Mouse (Mus musculus): ENCODE results near the gene Camk1.

Gene Camk1

GRCm38 (mm10) chr6:113302258-113302657, 41.5 kb downstream of the Camk1 start:
- DNase-seq: peak; percentile 26

GRCm38 (mm10) chr6:113301350-113301749, 42.4 kb downstream of the Camk1 start:
- no peak for DNase-seq

- DNase-seq: no peak
These were observed 47.1 kb downstream of the Camk1 start for GRCm38 (mm10) chr6:113296639-113297038.

- no peak for DNase-seq
These were observed 47.7 kb downstream of the Camk1 start for GRCm38 (mm10) chr6:113296046-113296445.

- no peak for DNase-seq
These were observed 50.8 kb downstream of the Camk1 start for GRCm38 (mm10) chr6:113292938-113293337.

- no peak for DNase-seq
These were observed 53.4 kb downstream of the Camk1 start for GRCm38 (mm10) chr6:113290346-113290745.

GRCm38 (mm10) chr6:113289346-113289745, 54.4 kb downstream of the Camk1 start:
- DNase-seq: no peak

- no peak for DNase-seq
These were observed 56.5 kb downstream of the Camk1 start for GRCm38 (mm10) chr6:113287236-113287635.

GRCm38 (mm10) chr6:113286316-113286715, 57.5 kb downstream of the Camk1 start:
- no peak for DNase-seq

- DNase-seq: no peak
These were observed 58.9 kb downstream of the Camk1 start for GRCm38 (mm10) chr6:113284931-113285330.
